Mouse (Mus musculus) heart, adult 18-20 months (tissue): ENCODE measurements around the gene Rbm10. TPM values are rescaled to one million over a fixed set of nuclear protein-coding genes. Genes with fewer than 3 reads are reported as not detected.

Source experiments
- total RNA-seq, 2 experiments: library from RNA; stranded (reverse); gene quantifications; 2 replicates each; pipeline ENCODE4 v1.2.3; 2021

The Rbm10 gene
- total RNA-seq, 2 experiments from 2014 or later = 16.4 to 19.2 TPM

Other genes with a start within 250 kb of the Rbm10 start
- gene Jade3, start 191.8 kb upstream of the Rbm10 start, total RNA-seq = 1 to 10 TPM; 2.0 to 2.1 TPM
- gene Rgn, start 67.7 kb upstream of the Rbm10 start, total RNA-seq = under 1 TPM; 0.28 to 0.52 TPM
- gene Ndufb11, start 116 bp downstream of the Rbm10 start, total RNA-seq = 100 to 1,000 TPM; 646 to 672 TPM
- 100 to 1,000 TPM; 206 to 212 TPM for gene Uba1, start 40.8 kb downstream of the Rbm10 start, total RNA-seq
- 100 to 1,000 TPM; 107 to 117 TPM for gene Cdk16, start 70.5 kb downstream of the Rbm10 start, total RNA-seq
- 1 to 10 TPM; 4.6 to 7.8 TPM for gene Usp11, start 86.4 kb downstream of the Rbm10 start, total RNA-seq
- 10 to 100 TPM; 81.2 to 83.4 TPM for gene Araf, start 180.3 kb downstream of the Rbm10 start, total RNA-seq